Mouse (Mus musculus): ENCODE data around the gene Ccdc149. TPM values are rescaled to one million over a fixed set of nuclear protein-coding genes. Genes with fewer than 3 reads are reported as not detected.

The Ccdc149 gene
- total RNA-seq, 2 experiments from 2014 or later, result 33.1 to 35.6 TPM

GRCm38 (mm10) chr5:52391471-52391870 lies 79.8 kb downstream of the Ccdc149 start:
- intact Hi-C loops (cut with DNase I), result no loop called here
- no peak for DNase-seq (ENCODE audit: extremely low spot score in 1 of 2, low spot score in 2 of 2)

- DNase-seq (ENCODE audit: extremely low spot score in 1 of 2, low spot score in 2 of 2), result no peak
These were observed 80.9 kb downstream of the Ccdc149 start for GRCm38 (mm10) chr5:52390381-52390780.

GRCm38 (mm10) chr5:52388092-52388749 lies 83.1 kb downstream of the Ccdc149 start:
- intact Hi-C loops (cut with DNase I), result no loop called here
- no peak for DNase-seq (ENCODE audit: extremely low spot score in 1 of 2, low spot score in 2 of 2)

More at GRCm38 (mm10) chr5:52390381-52390780, 80.9 kb downstream of the Ccdc149 start:
- intact Hi-C loops (cut with DNase I), result no loop called here

- intact Hi-C loops (cut with DNase I), result no loop called here
- no peak for DNase-seq (ENCODE audit: extremely low spot score in 1 of 2, low spot score in 2 of 2)
These were observed 85.3 kb downstream of the Ccdc149 start for GRCm38 (mm10) chr5:52386016-52386415.

GRCm38 (mm10) chr5:52383748-52384147 lies 87.6 kb downstream of the Ccdc149 start:
- intact Hi-C loops (cut with DNase I), result no loop called here
- no peak for DNase-seq (ENCODE audit: extremely low spot score in 1 of 2, low spot score in 2 of 2)

- intact Hi-C loops (cut with DNase I), result no loop called here
- DNase-seq (ENCODE audit: extremely low spot score in 1 of 2, low spot score in 2 of 2), result no peak
These were observed 88.5 kb downstream of the Ccdc149 start for GRCm38 (mm10) chr5:52382837-52383236.

- intact Hi-C loops (cut with DNase I), result no loop called here
- DNase-seq (ENCODE audit: extremely low spot score in 1 of 2, low spot score in 2 of 2), result no peak
These were observed 95.5 kb downstream of the Ccdc149 start for GRCm38 (mm10) chr5:52375847-52376246.

- no peak for DNase-seq (ENCODE audit: extremely low spot score in 1 of 2, low spot score in 2 of 2)
- intact Hi-C loops (cut with DNase I), result no loop called here
These were observed 100.4 kb downstream of the Ccdc149 start for GRCm38 (mm10) chr5:52370901-52371300.

- DNase-seq (ENCODE audit: extremely low spot score in 1 of 2, low spot score in 2 of 2), result peak in 1 of 2 experiments; percentile 40
- intact Hi-C loops (cut with DNase I), result no loop called here
These were observed 103.2 kb downstream of the Ccdc149 start for GRCm38 (mm10) chr5:52367866-52368840.

- DNase-seq (ENCODE audit: extremely low spot score in 1 of 2, low spot score in 2 of 2), result no peak
- intact Hi-C loops (cut with DNase I), result no loop called here
These were observed 104.7 kb downstream of the Ccdc149 start for GRCm38 (mm10) chr5:52366661-52367060.

GRCm38 (mm10) chr5:52365930-52366329 lies 105.4 kb downstream of the Ccdc149 start:
- DNase-seq (ENCODE audit: extremely low spot score in 1 of 2, low spot score in 2 of 2), result no peak
- intact Hi-C loops (cut with DNase I), result no loop called here

GRCm38 (mm10) chr5:52364521-52364920 lies 106.8 kb downstream of the Ccdc149 start:
- DNase-seq (ENCODE audit: extremely low spot score in 1 of 2, low spot score in 2 of 2), result no peak
- intact Hi-C loops (cut with DNase I), result no loop called here

GRCm38 (mm10) chr5:52363468-52364150 lies 107.7 kb downstream of the Ccdc149 start, which contains the start of gene Sod3:
Gene Sod3, plus strand, starts transcription at chr5:52363791.
- intact Hi-C loops (cut with DNase I), result no loop called here
- DNase-seq (ENCODE audit: extremely low spot score in 1 of 2, low spot score in 2 of 2), result peak in 1 of 2 experiments; percentile 79

GRCm38 (mm10) chr5:52362776-52363467 lies 108.4 kb downstream of the Ccdc149 start:
- intact Hi-C loops (cut with DNase I), result no loop called here
- DNase-seq (ENCODE audit: extremely low spot score in 1 of 2, low spot score in 2 of 2), result no peak

- intact Hi-C loops (cut with DNase I), result no loop called here
These were observed 110.9 kb downstream of the Ccdc149 start for GRCm38 (mm10) chr5:52360286-52361049.

GRCm38 (mm10) chr5:52358120-52358519 lies 113.2 kb downstream of the Ccdc149 start:
- no peak for DNase-seq (ENCODE audit: extremely low spot score in 1 of 2, low spot score in 2 of 2)
- intact Hi-C loops (cut with DNase I), result no loop called here

More at GRCm38 (mm10) chr5:52360286-52361049, 110.9 kb downstream of the Ccdc149 start:
- DNase-seq (ENCODE audit: extremely low spot score in 1 of 2, low spot score in 2 of 2), result no peak

- intact Hi-C loops (cut with DNase I), result no loop called here
- DNase-seq (ENCODE audit: extremely low spot score in 1 of 2, low spot score in 2 of 2), result no peak
These were observed 114.1 kb downstream of the Ccdc149 start for GRCm38 (mm10) chr5:52357175-52357754.

GRCm38 (mm10) chr5:52355612-52356011 lies 115.7 kb downstream of the Ccdc149 start:
- intact Hi-C loops (cut with DNase I), result no loop called here
- DNase-seq (ENCODE audit: extremely low spot score in 1 of 2, low spot score in 2 of 2), result no peak
